Mouse (Mus musculus): ENCODE measurements at regions not wholly inside any gene's neighbourhood (a gene's known extent, or its start where the extent isn't known, plus 50 kb on each side); places are given as distances from the start of the nearest gene placed in this dataset.

DNA sequence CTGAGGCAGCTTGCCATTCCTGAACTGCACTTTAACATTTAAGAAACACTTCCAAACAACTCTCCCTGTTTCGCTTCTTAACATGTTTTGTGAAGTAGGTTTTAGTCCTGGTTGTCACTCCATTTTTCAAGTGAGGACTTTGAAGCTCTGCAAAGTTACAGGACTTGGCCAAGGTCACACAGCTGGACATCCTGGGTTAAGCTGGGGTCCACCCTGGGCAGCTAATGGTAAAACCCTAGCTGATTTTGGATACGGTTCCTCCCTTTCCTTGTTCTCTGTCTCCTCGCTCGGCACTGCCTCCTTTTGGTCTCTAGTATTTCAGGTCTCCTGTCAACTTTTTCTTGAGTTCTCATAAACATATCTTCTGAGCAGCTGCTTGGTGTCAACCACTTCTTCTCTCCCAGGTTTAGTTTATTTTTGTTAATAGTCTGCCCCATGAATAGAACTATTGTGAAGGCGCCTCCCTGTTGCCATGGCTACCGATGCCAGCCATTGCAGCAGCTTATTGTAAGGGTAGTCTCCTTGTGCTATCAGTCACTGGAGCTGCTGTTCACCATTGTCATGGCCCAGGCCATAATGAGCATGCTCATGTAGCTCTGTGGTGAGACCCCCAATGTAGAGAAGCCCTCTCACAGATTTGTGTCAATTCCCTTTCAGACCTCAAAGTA is 292.5 kb downstream of the Tmem38b start:
- Histone ChIP-seq H3K9ac (ENCODE audit: low read depth, low read length) (no peak overlapping the region), H3K4me2 (replicated peaks; ENCODE audit: low read depth) (no peak overlapping the region), H3K36me3 (ENCODE audit: control insufficient read depth, insufficient read depth) (no peaks in the 10 kb centered on the region), H3K9me3 (ENCODE audit: control insufficient read depth) (no peaks in the 10 kb centered on the region), H3K27me3 (replicated peaks; ENCODE audit: control insufficient read depth, insufficient read depth, low read length) (no peaks in the 10 kb centered on the region), H3K4me3 (ENCODE audit: low read depth, low read length) (no peak overlapping the region), H3K4me1 (replicated peaks; ENCODE audit: control insufficient read depth, insufficient read depth, low read length) (no peaks in the 10 kb centered on the region), H3K27ac (ENCODE audit: low read depth, low read length) (no peak overlapping the region)
- ATAC-seq, result no peak
- 88% methylated on average over 6 of the region's 6 CpGs for WGBS
- no peak for TF ChIP-seq CTCF (IDR thresholded peaks at IDR 0.05; ENCODE audit: low read depth)

- no peak overlapping the region for H3K9ac ChIP-seq (ENCODE audit: low read depth, low read length)
- no peaks in the 10 kb centered on the region for H3K27me3 ChIP-seq (replicated peaks; ENCODE audit: control insufficient read depth, insufficient read depth, low read length)
- no peak overlapping the region for H3K4me2 ChIP-seq (replicated peaks; ENCODE audit: low read depth)
- H3K4me1 ChIP-seq (replicated peaks; ENCODE audit: control insufficient read depth, insufficient read depth, low read length), result no peaks in the 10 kb centered on the region
- no peak for ATAC-seq
- no peak overlapping the region for H3K27ac ChIP-seq (ENCODE audit: low read depth, low read length)
- no peaks in the 10 kb centered on the region for H3K9me3 ChIP-seq (ENCODE audit: control insufficient read depth)
- TF ChIP-seq CTCF (IDR thresholded peaks at IDR 0.05; ENCODE audit: low read depth), result no peak
- H3K4me3 ChIP-seq (ENCODE audit: low read depth, low read length), result no peak overlapping the region
- H3K36me3 ChIP-seq (ENCODE audit: control insufficient read depth, insufficient read depth), result no peaks in the 10 kb centered on the region
- WGBS, result 63% methylated on average over 8 of the region's 8 CpGs
Measured at GRCm38 (mm10) chr4:54128717-54129698, 303.2 kb downstream of the Tmem38b start.

DNA sequence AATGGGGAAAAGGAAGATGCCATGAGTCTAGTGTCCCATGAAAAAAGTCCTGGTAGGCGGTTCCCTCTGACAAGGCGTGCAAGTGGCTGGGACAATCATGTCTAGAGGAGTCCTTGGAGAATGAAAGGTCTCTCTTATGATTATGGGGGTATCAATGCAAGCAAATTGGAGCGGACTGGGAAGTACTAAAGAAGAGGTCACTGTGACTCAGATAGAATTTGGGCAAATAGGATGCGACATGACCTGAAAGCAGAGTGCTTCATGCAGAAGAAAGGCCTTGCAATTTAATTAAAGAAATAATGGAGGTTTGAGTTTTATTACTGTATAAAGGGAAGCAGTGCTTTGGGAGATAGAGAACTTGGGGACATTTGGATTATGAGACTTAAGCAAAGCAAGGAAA is 330.3 kb downstream of the Tmem38b start:
- Histone ChIP-seq H3K9me3 (ENCODE audit: control insufficient read depth) (no peaks in the 10 kb centered on the region), H3K4me3 (ENCODE audit: low read depth, low read length) (no peak overlapping the region), H3K27me3 (replicated peaks; ENCODE audit: control insufficient read depth, insufficient read depth, low read length) (no peaks in the 10 kb centered on the region), H3K36me3 (ENCODE audit: control insufficient read depth, insufficient read depth) (no peaks in the 10 kb centered on the region), H3K4me1 (replicated peaks; ENCODE audit: control insufficient read depth, insufficient read depth, low read length) (no peaks in the 10 kb centered on the region), H3K27ac (ENCODE audit: low read depth, low read length) (no peak overlapping the region), H3K9ac (ENCODE audit: low read depth, low read length) (no peak overlapping the region), H3K4me2 (replicated peaks; ENCODE audit: low read depth) (no peak overlapping the region)
- 92% methylated on average over 4 of the region's 4 CpGs for WGBS
- no peak for TF ChIP-seq CTCF (IDR thresholded peaks at IDR 0.05; ENCODE audit: low read depth)
- ATAC-seq, result no peak

DNA sequence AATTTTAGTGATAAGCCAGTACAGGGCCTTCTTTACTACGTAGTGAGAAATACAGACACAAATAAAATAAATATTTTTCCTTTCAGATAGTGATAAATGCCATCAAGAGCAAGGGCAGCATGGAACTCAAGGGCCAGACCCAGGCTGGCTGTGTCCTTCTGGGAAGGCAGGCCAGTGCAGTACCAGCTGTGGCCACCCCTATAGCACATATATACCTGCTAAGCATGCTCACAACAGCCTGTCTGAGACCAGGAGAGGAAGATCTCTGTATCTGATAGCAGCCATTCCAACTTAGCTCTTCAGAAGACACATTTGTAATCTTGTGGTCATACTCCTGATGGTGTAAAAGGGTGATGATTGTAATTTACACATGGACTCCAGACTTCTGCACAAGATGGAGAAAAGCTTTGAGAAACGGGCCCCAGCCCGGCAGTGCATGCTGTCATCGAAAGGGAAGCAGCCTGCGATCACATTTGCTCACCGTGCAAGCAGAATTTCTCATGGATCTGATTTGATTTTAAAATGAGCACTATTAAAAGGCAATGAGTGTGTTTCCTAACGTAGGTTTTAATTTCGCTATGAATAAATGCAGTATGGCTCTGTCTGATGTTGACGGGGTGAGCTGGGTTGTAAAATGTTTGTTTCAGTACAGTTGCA is 335.6 kb downstream of the Tmem38b start:
- Histone ChIP-seq H3K9me3 (ENCODE audit: control insufficient read depth) (no peaks in the 10 kb centered on the region), H3K4me3 (ENCODE audit: low read depth, low read length) (no peak overlapping the region), H3K27me3 (replicated peaks; ENCODE audit: control insufficient read depth, insufficient read depth, low read length) (no peaks in the 10 kb centered on the region), H3K36me3 (ENCODE audit: control insufficient read depth, insufficient read depth) (no peaks in the 10 kb centered on the region), H3K4me2 (replicated peaks; ENCODE audit: low read depth) (no peak overlapping the region), H3K4me1 (replicated peaks; ENCODE audit: control insufficient read depth, insufficient read depth, low read length) (no peaks in the 10 kb centered on the region), H3K9ac (ENCODE audit: low read depth, low read length) (no peak overlapping the region), H3K27ac (ENCODE audit: low read depth, low read length) (no peak overlapping the region)
- no peak for TF ChIP-seq CTCF (IDR thresholded peaks at IDR 0.05; ENCODE audit: low read depth)
- 89% methylated on average over 9 of the region's 9 CpGs for WGBS
- no peak for ATAC-seq

- WGBS, result 72% methylated on average over 8 of the region's 8 CpGs
- no peak overlapping the region for H3K27ac ChIP-seq (ENCODE audit: low read depth, low read length)
- H3K4me1 ChIP-seq (replicated peaks; ENCODE audit: control insufficient read depth, insufficient read depth, low read length), result no peaks in the 10 kb centered on the region
- TF ChIP-seq CTCF (IDR thresholded peaks at IDR 0.05; ENCODE audit: low read depth), result no peak
- H3K4me3 ChIP-seq (ENCODE audit: low read depth, low read length), result no peak overlapping the region
- no peaks in the 10 kb centered on the region for H3K36me3 ChIP-seq (ENCODE audit: control insufficient read depth, insufficient read depth)
- ATAC-seq, result no peak
- H3K4me2 ChIP-seq (replicated peaks; ENCODE audit: low read depth), result no peak overlapping the region
- no peaks in the 10 kb centered on the region for H3K9me3 ChIP-seq (ENCODE audit: control insufficient read depth)
- H3K27me3 ChIP-seq (replicated peaks; ENCODE audit: control insufficient read depth, insufficient read depth, low read length), result no peaks in the 10 kb centered on the region
- no peak overlapping the region for H3K9ac ChIP-seq (ENCODE audit: low read depth, low read length)
Measured at GRCm38 (mm10) chr4:54162308-54162707, 336.5 kb downstream of the Tmem38b start.
